Mouse (Mus musculus): ENCODE results near the gene Ace3. TPM values are rescaled to one million over a fixed set of nuclear protein-coding genes. Genes with fewer than 3 reads are reported as not detected.

Ace3 gene
- polyA plus RNA-seq, 1 experiment from 2014 or later, result not detected

DNA sequence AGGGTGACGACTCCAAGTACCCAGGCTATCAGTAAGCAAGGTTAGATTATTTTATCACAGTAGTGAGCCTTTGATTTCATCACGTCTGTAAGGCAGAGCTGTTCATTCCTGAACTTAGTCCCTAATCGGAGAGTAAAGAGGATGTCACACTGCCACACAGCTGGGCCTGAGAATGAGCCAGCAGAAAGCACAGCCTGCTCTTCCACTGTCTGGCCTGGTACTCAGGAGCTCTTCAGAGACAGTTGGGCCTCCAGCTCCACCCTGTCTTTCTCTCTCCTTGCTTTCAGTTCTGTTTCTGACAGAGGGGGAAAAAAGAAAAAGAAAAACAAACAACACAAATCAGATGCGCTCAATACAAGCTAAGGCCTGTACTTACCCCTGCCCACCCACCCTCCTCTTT, 28.2 kb upstream of the Ace3 start:
- H3K4me2 ChIP-seq (ENCODE audit: low read length), result no peak overlapping the region
- H3K27me3 ChIP-seq (ENCODE audit: control insufficient read depth, insufficient read depth, low read length), result peaks cover 50% of the 10 kb centered on the region
- no peak overlapping the region for H3K9ac ChIP-seq (ENCODE audit: low read length)
- no peaks in the 10 kb centered on the region for H3K9me3 ChIP-seq (ENCODE audit: control insufficient read depth, low read length)
- 48% methylated on average over 4 of the region's 4 CpGs for WGBS
- H3K4me3 ChIP-seq (ENCODE audit: control insufficient read depth in 1 of 2, insufficient read depth in 1 of 2, low read depth in 1 of 2, low read length in 2 of 2), result no peak overlapping the region
- ATAC-seq (ENCODE audit: insufficient number of reproducible peaks, insufficient read depth, low FRiP score, low read depth), result no peak
- H3K36me3 ChIP-seq (ENCODE audit: control insufficient read depth, insufficient read depth, low read length), result no peaks in the 10 kb centered on the region
- peaks cover 3 to 12% of the 10 kb centered on the region in 2 experiments; a peak in 3 of 4 replicates for H3K4me1 ChIP-seq (ENCODE audit: control insufficient read depth in 2 of 2, insufficient read depth in 2 of 2, low read length in 2 of 2)
- H3K27ac ChIP-seq (replicated peaks in 1 of 2; ENCODE audit: control insufficient read depth in 1 of 2, insufficient read depth in 1 of 2, low read depth in 2 of 2, low read length in 2 of 2), result no peak overlapping the region

GRCm38 (mm10) chr11:105967741-105968574, 26.5 kb upstream of the Ace3 start, which contains the start of gene Ace:
Gene Ace, plus strand, starts transcription at chr11:105967945.
- ATAC-seq (ENCODE audit: insufficient number of reproducible peaks, insufficient read depth, low FRiP score, low read depth), result no peak

GRCm38 (mm10) chr11:105968948-105969347, 25.5 kb upstream of the Ace3 start:
- H3K4me2 ChIP-seq (ENCODE audit: low read length), result no peak overlapping the region

More at GRCm38 (mm10) chr11:105967741-105968574, 26.5 kb upstream of the Ace3 start, which contains the start of gene Ace:
- Histone ChIP-seq H3K4me1 (ENCODE audit: control insufficient read depth in 2 of 2, insufficient read depth in 2 of 2, low read length in 2 of 2) (peaks cover 3 to 10% of the 10 kb centered on the region in 2 experiments; a peak in 3 of 4 replicates), H3K4me3 (ENCODE audit: control insufficient read depth in 1 of 2, insufficient read depth in 1 of 2, low read depth in 1 of 2, low read length in 2 of 2) (peak within 1 kb of the TSS; percentile 58 to 64), H3K4me2 (ENCODE audit: low read length) (peak within 1 kb of the TSS; percentile 99), H3K36me3 (ENCODE audit: control insufficient read depth, insufficient read depth, low read length) (no peaks in the 10 kb centered on the region), H3K27ac (replicated peaks in 1 of 2; ENCODE audit: control insufficient read depth in 1 of 2, insufficient read depth in 1 of 2, low read depth in 2 of 2, low read length in 2 of 2) (no peak within 1 kb of the TSS), H3K27me3 (ENCODE audit: control insufficient read depth, insufficient read depth, low read length) (peaks cover 53% of the 10 kb centered on the region), H3K9me3 (ENCODE audit: control insufficient read depth, low read length) (no peaks in the 10 kb centered on the region), H3K9ac (ENCODE audit: low read length) (peak within 1 kb of the TSS; percentile 63)
- under 1% methylated on average over 70 of the region's 76 CpGs for WGBS

DNA sequence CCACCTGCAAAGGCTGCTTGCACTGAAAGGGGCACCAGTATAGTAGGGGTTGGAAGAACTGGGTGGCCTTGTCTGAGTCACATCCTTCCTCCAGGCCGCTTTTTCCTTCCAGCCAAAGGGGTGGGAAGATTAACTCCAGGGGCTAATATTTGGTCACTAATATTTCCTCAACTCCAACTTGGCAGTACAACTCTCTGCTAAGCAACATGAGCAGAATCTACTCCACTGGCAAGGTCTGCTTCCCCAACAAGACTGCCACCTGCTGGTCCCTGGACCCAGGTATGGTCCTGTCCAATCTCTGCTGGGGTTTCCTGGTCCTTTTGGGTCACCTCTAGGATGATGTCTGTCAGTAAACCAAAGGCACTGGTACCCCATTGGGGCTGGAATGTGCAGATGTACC, 25.0 kb upstream of the Ace3 start:
- peaks cover 60% of the 10 kb centered on the region for H3K27me3 ChIP-seq (ENCODE audit: control insufficient read depth, insufficient read depth, low read length)
- no peak overlapping the region for H3K4me2 ChIP-seq (ENCODE audit: low read length)
- H3K9me3 ChIP-seq (ENCODE audit: control insufficient read depth, low read length), result no peaks in the 10 kb centered on the region
- no peaks in the 10 kb centered on the region for H3K36me3 ChIP-seq (ENCODE audit: control insufficient read depth, insufficient read depth, low read length)
- peaks cover 3 to 10% of the 10 kb centered on the region in 2 experiments; a peak in 3 of 4 replicates for H3K4me1 ChIP-seq (ENCODE audit: control insufficient read depth in 2 of 2, insufficient read depth in 2 of 2, low read length in 2 of 2)
- H3K4me3 ChIP-seq (ENCODE audit: control insufficient read depth in 1 of 2, insufficient read depth in 1 of 2, low read depth in 1 of 2, low read length in 2 of 2), result no peak overlapping the region
- 54% methylated on average over 1 of the region's 1 CpGs for WGBS
- no peak for ATAC-seq (ENCODE audit: insufficient number of reproducible peaks, insufficient read depth, low FRiP score, low read depth)
- H3K27ac ChIP-seq (replicated peaks in 1 of 2; ENCODE audit: control insufficient read depth in 1 of 2, insufficient read depth in 1 of 2, low read depth in 2 of 2, low read length in 2 of 2), result no peak overlapping the region
- no peak overlapping the region for H3K9ac ChIP-seq (ENCODE audit: low read length)

More at GRCm38 (mm10) chr11:105968948-105969347, 25.5 kb upstream of the Ace3 start:
- no peak for ATAC-seq (ENCODE audit: insufficient number of reproducible peaks, insufficient read depth, low FRiP score, low read depth)
- 40% methylated on average over 10 of the region's 10 CpGs for WGBS
- Histone ChIP-seq H3K27ac (replicated peaks in 1 of 2; ENCODE audit: control insufficient read depth in 1 of 2, insufficient read depth in 1 of 2, low read depth in 2 of 2, low read length in 2 of 2) (no peak overlapping the region), H3K27me3 (ENCODE audit: control insufficient read depth, insufficient read depth, low read length) (peaks cover 60% of the 10 kb centered on the region), H3K9me3 (ENCODE audit: control insufficient read depth, low read length) (no peaks in the 10 kb centered on the region), H3K36me3 (ENCODE audit: control insufficient read depth, insufficient read depth, low read length) (no peaks in the 10 kb centered on the region), H3K4me1 (ENCODE audit: control insufficient read depth in 2 of 2, insufficient read depth in 2 of 2, low read length in 2 of 2) (peaks cover 3 to 10% of the 10 kb centered on the region in 2 experiments; a peak in 3 of 4 replicates), H3K9ac (ENCODE audit: low read length) (no peak overlapping the region), H3K4me3 (ENCODE audit: control insufficient read depth in 1 of 2, insufficient read depth in 1 of 2, low read depth in 1 of 2, low read length in 2 of 2) (no peak overlapping the region)

- H3K4me1 ChIP-seq (ENCODE audit: control insufficient read depth in 2 of 2, insufficient read depth in 2 of 2, low read length in 2 of 2), result no peaks in the 10 kb centered on the region
- H3K4me3 ChIP-seq (ENCODE audit: control insufficient read depth in 1 of 2, insufficient read depth in 1 of 2, low read depth in 1 of 2, low read length in 2 of 2), result no peak overlapping the region
- peaks cover 23% of the 10 kb centered on the region for H3K27me3 ChIP-seq (ENCODE audit: control insufficient read depth, insufficient read depth, low read length)
- H3K27ac ChIP-seq (replicated peaks in 1 of 2; ENCODE audit: control insufficient read depth in 1 of 2, insufficient read depth in 1 of 2, low read depth in 2 of 2, low read length in 2 of 2), result no peak overlapping the region
- H3K4me2 ChIP-seq (ENCODE audit: low read length), result no peak overlapping the region
- ATAC-seq (ENCODE audit: insufficient number of reproducible peaks, insufficient read depth, low FRiP score, low read depth), result no peak
- WGBS, result 89% methylated on average over 6 of the region's 6 CpGs
- H3K9me3 ChIP-seq (ENCODE audit: control insufficient read depth, low read length), result no peaks in the 10 kb centered on the region
- H3K9ac ChIP-seq (ENCODE audit: low read length), result no peak overlapping the region
- no peaks in the 10 kb centered on the region for H3K36me3 ChIP-seq (ENCODE audit: control insufficient read depth, insufficient read depth, low read length)
Measured at GRCm38 (mm10) chr11:105974593-105974992, 19.9 kb upstream of the Ace3 start.

DNA sequence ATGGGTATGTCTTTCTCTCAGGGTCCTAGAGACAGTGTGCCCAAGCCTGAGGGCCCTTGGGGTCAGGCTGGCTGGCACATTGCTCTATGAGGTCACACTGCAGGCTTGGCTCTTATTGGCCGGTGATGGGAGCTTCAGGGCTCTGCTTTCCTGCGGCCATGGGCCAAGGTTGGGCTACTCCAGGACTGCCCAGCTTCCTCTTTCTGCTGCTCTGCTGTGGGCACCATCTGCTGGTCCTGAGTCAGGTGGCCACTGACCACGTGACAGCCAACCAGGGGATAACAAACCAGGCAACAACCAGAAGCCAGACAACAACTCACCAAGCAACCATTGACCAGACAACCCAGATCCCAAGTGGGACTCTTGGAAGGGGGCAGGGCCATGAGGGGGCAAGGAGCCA, 19.4 kb upstream of the Ace3 start:
- Histone ChIP-seq H3K4me2 (ENCODE audit: low read length) (no peak overlapping the region), H3K4me1 (ENCODE audit: control insufficient read depth in 2 of 2, insufficient read depth in 2 of 2, low read length in 2 of 2) (no peaks in the 10 kb centered on the region), H3K27ac (replicated peaks in 1 of 2; ENCODE audit: control insufficient read depth in 1 of 2, insufficient read depth in 1 of 2, low read depth in 2 of 2, low read length in 2 of 2) (no peak overlapping the region), H3K9ac (ENCODE audit: low read length) (no peak overlapping the region), H3K4me3 (ENCODE audit: control insufficient read depth in 1 of 2, insufficient read depth in 1 of 2, low read depth in 1 of 2, low read length in 2 of 2) (no peak overlapping the region), H3K27me3 (ENCODE audit: control insufficient read depth, insufficient read depth, low read length) (peaks cover 18% of the 10 kb centered on the region), H3K9me3 (ENCODE audit: control insufficient read depth, low read length) (no peaks in the 10 kb centered on the region), H3K36me3 (ENCODE audit: control insufficient read depth, insufficient read depth, low read length) (no peaks in the 10 kb centered on the region)
- ATAC-seq (ENCODE audit: insufficient number of reproducible peaks, insufficient read depth, low FRiP score, low read depth), result no peak
- 70% methylated on average over 3 of the region's 3 CpGs for WGBS

DNA sequence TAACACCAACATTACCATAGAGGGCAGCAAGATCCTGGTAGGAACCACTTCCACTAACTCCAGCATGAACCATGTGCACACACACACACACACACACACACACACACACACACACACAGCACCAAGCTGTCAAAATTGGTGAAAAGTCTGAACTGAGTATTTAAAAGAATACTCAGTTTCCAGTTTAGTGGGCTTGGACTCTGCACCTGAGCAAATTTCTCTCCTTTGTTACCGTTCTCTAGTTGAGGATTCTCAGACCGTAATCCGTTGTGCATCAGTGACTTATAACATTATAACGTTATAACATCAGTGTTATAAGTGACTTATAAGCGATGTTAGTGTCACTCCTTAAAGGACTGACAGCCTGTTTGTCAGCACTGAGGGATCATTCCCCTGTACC, 18.8 kb upstream of the Ace3 start:
- Histone ChIP-seq H3K36me3 (ENCODE audit: control insufficient read depth, insufficient read depth, low read length) (no peaks in the 10 kb centered on the region), H3K9me3 (ENCODE audit: control insufficient read depth, low read length) (no peaks in the 10 kb centered on the region), H3K4me1 (ENCODE audit: control insufficient read depth in 2 of 2, insufficient read depth in 2 of 2, low read length in 2 of 2) (no peaks in the 10 kb centered on the region), H3K9ac (ENCODE audit: low read length) (no peak overlapping the region), H3K4me2 (ENCODE audit: low read length) (no peak overlapping the region), H3K4me3 (ENCODE audit: control insufficient read depth in 1 of 2, insufficient read depth in 1 of 2, low read depth in 1 of 2, low read length in 2 of 2) (no peak overlapping the region), H3K27me3 (ENCODE audit: control insufficient read depth, insufficient read depth, low read length) (peaks cover 14% of the 10 kb centered on the region), H3K27ac (replicated peaks in 1 of 2; ENCODE audit: control insufficient read depth in 1 of 2, insufficient read depth in 1 of 2, low read depth in 2 of 2, low read length in 2 of 2) (no peak overlapping the region)
- WGBS, result 82% methylated on average over 5 of the region's 5 CpGs
- ATAC-seq (ENCODE audit: insufficient number of reproducible peaks, insufficient read depth, low FRiP score, low read depth), result no peak
